Mouse (Mus musculus): ENCODE measurements around the gene Cyp8b1. TPM values are rescaled to one million over a fixed set of nuclear protein-coding genes. Genes with fewer than 3 reads are reported as not detected.

Gene Cyp8b1
- polyA plus RNA-seq, 1 experiment from 2014 or later: not detected

DNA sequence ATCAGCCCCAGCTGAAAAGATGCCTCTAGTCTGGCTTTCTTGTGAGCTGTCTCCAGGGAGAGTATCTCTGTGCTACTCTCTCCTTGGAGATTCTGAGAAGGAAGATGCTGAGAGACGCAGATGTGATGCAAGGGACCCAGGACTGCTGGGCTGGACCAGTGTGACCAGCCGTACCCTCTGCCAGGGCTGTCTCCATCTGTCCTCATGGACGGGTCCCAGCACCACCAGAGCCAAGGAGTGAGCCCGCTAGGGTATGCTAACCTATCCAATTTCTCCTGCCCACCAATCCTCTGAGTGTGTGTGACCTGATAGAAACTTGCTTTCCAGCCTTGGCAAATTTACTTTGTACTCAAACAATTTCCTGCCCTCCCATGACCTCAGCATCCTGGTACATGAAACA lies 3.3 kb downstream of the Cyp8b1 start:
- H3K4me2 ChIP-seq (replicated peaks): no peak overlapping the region
- H3K9ac ChIP-seq (replicated peaks): no peak overlapping the region
- H3K27ac ChIP-seq: no peak overlapping the region
- H3K36me3 ChIP-seq: no peaks in the 10 kb centered on the region
- no peak overlapping the region for H3K4me3 ChIP-seq (replicated peaks)
- no peak for ATAC-seq
- 82% methylated on average over 4 of the region's 4 CpGs for WGBS
- no peaks in the 10 kb centered on the region for H3K27me3 ChIP-seq
- H3K9me3 ChIP-seq: no peaks in the 10 kb centered on the region
- no peaks in the 10 kb centered on the region for H3K4me1 ChIP-seq (replicated peaks)

GRCm38 (mm10) chr9:121911196-121911595 lies 4.9 kb downstream of the Cyp8b1 start:
- ATAC-seq: no peak
- no peaks in the 10 kb centered on the region for H3K9me3 ChIP-seq
- no peak overlapping the region for H3K9ac ChIP-seq (replicated peaks)
- H3K27ac ChIP-seq: no peak overlapping the region
- 90% methylated on average over 7 of the region's 7 CpGs for WGBS
- no peak overlapping the region for H3K4me2 ChIP-seq (replicated peaks)
- no peak overlapping the region for H3K4me3 ChIP-seq (replicated peaks)
- H3K4me1 ChIP-seq (replicated peaks): no peaks in the 10 kb centered on the region
- no peaks in the 10 kb centered on the region for H3K27me3 ChIP-seq
- no peaks in the 10 kb centered on the region for H3K36me3 ChIP-seq

DNA sequence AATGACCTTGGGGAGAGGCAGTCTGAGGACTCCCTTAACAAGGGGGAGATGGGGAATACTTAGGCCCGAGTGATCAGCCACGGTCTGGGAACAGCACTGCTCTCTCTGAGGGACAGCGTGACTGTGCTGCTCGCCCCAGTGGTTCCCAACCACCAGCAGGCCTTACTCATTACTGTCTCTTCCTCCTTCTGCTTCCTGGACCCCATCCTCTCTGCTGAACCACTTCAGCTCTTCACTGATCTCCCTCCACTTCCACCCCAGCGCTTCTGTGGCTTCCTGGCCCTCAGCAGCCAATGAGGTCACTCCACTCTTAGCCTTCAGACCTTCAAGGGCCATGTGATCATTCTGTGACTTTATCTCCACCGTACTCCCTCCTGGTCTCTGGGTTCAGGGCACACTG lies 6.5 kb downstream of the Cyp8b1 start:
- no peak overlapping the region for H3K4me2 ChIP-seq (replicated peaks)
- H3K27ac ChIP-seq: no peak overlapping the region
- no peaks in the 10 kb centered on the region for H3K4me1 ChIP-seq (replicated peaks)
- no peak for ATAC-seq
- no peak overlapping the region for H3K4me3 ChIP-seq (replicated peaks)
- 86% methylated on average over 6 of the region's 6 CpGs for WGBS
- H3K27me3 ChIP-seq: no peaks in the 10 kb centered on the region
- H3K9me3 ChIP-seq: no peaks in the 10 kb centered on the region
- H3K36me3 ChIP-seq: no peaks in the 10 kb centered on the region
- no peak overlapping the region for H3K9ac ChIP-seq (replicated peaks)

- ATAC-seq: no peak
- WGBS: 90% methylated on average over 17 of the region's 17 CpGs
- Histone ChIP-seq H3K9ac (replicated peaks) (no peak overlapping the region), H3K9me3 (no peaks in the 10 kb centered on the region), H3K4me2 (replicated peaks) (no peak overlapping the region), H3K4me1 (replicated peaks) (no peaks in the 10 kb centered on the region), H3K36me3 (no peaks in the 10 kb centered on the region), H3K4me3 (replicated peaks) (no peak overlapping the region), H3K27ac (no peak overlapping the region), H3K27me3 (no peaks in the 10 kb centered on the region)
Observed at GRCm38 (mm10) chr9:121908321-121908720, 7.8 kb downstream of the Cyp8b1 start.

- H3K9ac ChIP-seq (replicated peaks): no peak overlapping the region
- H3K9me3 ChIP-seq: no peaks in the 10 kb centered on the region
- no peak overlapping the region for H3K27ac ChIP-seq
- WGBS: 75% methylated on average over 10 of the region's 10 CpGs
- no peak overlapping the region for H3K4me2 ChIP-seq (replicated peaks)
- no peak for ATAC-seq
- H3K27me3 ChIP-seq: no peaks in the 10 kb centered on the region
- H3K4me3 ChIP-seq (replicated peaks): no peak overlapping the region
- no peaks in the 10 kb centered on the region for H3K36me3 ChIP-seq
- H3K4me1 ChIP-seq (replicated peaks): no peaks in the 10 kb centered on the region
Observed at GRCm38 (mm10) chr9:121907356-121908070, 8.6 kb downstream of the Cyp8b1 start.

GRCm38 (mm10) chr9:121906456-121906855 lies 9.6 kb downstream of the Cyp8b1 start:
- ATAC-seq: no peak
- H3K4me3 ChIP-seq (replicated peaks): no peak overlapping the region
- no peak overlapping the region for H3K27ac ChIP-seq
- H3K9me3 ChIP-seq: no peaks in the 10 kb centered on the region
- no peaks in the 10 kb centered on the region for H3K4me1 ChIP-seq (replicated peaks)
- H3K36me3 ChIP-seq: no peaks in the 10 kb centered on the region
- WGBS: 88% methylated on average over 5 of the region's 5 CpGs
- no peaks in the 10 kb centered on the region for H3K27me3 ChIP-seq
- no peak overlapping the region for H3K4me2 ChIP-seq (replicated peaks)
- H3K9ac ChIP-seq (replicated peaks): no peak overlapping the region

- Histone ChIP-seq H3K4me1 (replicated peaks) (no peaks in the 10 kb centered on the region), H3K4me2 (replicated peaks) (no peak overlapping the region), H3K27ac (no peak overlapping the region), H3K9me3 (no peaks in the 10 kb centered on the region), H3K9ac (replicated peaks) (no peak overlapping the region), H3K4me3 (replicated peaks) (no peak overlapping the region), H3K36me3 (no peaks in the 10 kb centered on the region), H3K27me3 (no peaks in the 10 kb centered on the region)
- 81% methylated on average over 4 of the region's 4 CpGs for WGBS
- no peak for ATAC-seq
Observed at GRCm38 (mm10) chr9:121905556-121906185, 10.4 kb downstream of the Cyp8b1 start.

GRCm38 (mm10) chr9:121904946-121905345 lies 11.2 kb downstream of the Cyp8b1 start:
- 90% methylated on average over 7 of the region's 7 CpGs for WGBS
- ATAC-seq: no peak
- H3K4me2 ChIP-seq (replicated peaks): no peak overlapping the region
- H3K27me3 ChIP-seq: no peaks in the 10 kb centered on the region
- H3K9me3 ChIP-seq: no peaks in the 10 kb centered on the region
- H3K36me3 ChIP-seq: no peaks in the 10 kb centered on the region
- no peaks in the 10 kb centered on the region for H3K4me1 ChIP-seq (replicated peaks)
- H3K4me3 ChIP-seq (replicated peaks): no peak overlapping the region
- H3K9ac ChIP-seq (replicated peaks): no peak overlapping the region
- H3K27ac ChIP-seq: no peak overlapping the region

DNA sequence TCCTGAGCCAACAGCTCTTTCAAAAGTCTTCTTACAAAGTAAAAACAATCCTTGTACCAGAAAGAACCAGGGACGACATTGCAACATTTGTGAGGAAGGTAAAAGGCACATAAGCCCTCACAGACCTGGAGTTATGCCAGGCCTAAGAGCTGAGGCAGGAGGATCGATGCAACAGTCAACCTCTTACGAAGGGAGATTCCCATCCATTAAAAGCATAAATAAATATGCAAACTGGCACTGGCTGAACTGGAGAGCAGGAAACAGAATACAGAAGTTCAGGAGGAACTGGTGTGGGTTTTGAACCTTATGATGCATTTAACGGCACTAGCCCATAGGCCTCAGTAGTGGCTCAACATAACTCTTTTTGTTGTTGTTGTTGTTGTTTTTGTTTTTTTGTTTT lies 11.8 kb downstream of the Cyp8b1 start:
- Histone ChIP-seq H3K36me3 (no peaks in the 10 kb centered on the region), H3K4me1 (replicated peaks) (no peaks in the 10 kb centered on the region), H3K27me3 (no peaks in the 10 kb centered on the region), H3K9me3 (no peaks in the 10 kb centered on the region), H3K27ac (no peak overlapping the region), H3K9ac (replicated peaks) (no peak overlapping the region), H3K4me2 (replicated peaks) (no peak overlapping the region), H3K4me3 (replicated peaks) (no peak overlapping the region)
- 93% methylated on average over 4 of the region's 4 CpGs for WGBS
- ATAC-seq: no peak

DNA sequence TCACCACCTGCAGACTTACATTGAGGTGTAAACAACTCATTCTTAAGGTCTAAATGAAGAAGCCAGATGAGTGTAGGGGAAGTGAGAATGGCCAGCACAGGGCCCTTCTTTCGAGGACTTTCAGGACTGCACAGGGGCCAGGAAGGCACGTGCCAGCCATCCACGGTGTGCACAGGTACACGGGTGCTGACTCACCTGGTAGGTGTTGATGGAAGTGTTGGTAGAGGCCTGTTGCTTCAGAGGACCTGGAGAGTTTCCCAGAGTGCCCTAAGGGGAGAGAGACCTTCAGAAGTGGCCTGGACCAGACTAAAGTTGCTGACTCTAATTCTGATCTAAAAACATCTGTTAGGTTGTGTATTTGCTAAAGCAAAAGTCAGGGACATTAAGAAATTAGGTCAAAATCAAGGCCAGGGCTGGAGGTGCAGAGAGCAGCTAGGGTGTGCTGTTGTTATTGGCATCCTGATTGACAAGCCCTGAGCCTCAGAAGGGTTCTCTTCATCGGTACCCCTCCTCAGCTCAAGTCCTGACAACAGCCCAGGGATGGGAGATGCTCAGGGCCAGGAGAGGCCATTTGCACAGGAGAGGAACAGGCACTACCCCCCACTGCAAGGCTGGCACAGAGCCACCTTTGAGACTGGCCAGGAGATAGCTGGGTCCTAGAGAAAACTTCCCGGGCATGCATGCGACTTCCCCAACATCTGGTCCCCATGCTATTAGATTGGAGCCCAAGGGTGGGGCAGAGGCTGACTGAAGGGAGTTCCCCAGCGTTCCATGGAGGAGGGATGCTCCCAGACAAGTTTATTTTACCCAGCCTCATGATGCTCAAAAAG lies 12.4 kb downstream of the Cyp8b1 start:
- Histone ChIP-seq H3K4me3 (replicated peaks) (no peak overlapping the region), H3K27me3 (no peaks in the 10 kb centered on the region), H3K4me1 (replicated peaks) (no peaks in the 10 kb centered on the region), H3K9ac (replicated peaks) (no peak overlapping the region), H3K27ac (no peak overlapping the region), H3K36me3 (no peaks in the 10 kb centered on the region), H3K4me2 (replicated peaks) (no peak overlapping the region), H3K9me3 (no peaks in the 10 kb centered on the region)
- ATAC-seq: no peak
- 77% methylated on average over 8 of the region's 8 CpGs for WGBS

DNA sequence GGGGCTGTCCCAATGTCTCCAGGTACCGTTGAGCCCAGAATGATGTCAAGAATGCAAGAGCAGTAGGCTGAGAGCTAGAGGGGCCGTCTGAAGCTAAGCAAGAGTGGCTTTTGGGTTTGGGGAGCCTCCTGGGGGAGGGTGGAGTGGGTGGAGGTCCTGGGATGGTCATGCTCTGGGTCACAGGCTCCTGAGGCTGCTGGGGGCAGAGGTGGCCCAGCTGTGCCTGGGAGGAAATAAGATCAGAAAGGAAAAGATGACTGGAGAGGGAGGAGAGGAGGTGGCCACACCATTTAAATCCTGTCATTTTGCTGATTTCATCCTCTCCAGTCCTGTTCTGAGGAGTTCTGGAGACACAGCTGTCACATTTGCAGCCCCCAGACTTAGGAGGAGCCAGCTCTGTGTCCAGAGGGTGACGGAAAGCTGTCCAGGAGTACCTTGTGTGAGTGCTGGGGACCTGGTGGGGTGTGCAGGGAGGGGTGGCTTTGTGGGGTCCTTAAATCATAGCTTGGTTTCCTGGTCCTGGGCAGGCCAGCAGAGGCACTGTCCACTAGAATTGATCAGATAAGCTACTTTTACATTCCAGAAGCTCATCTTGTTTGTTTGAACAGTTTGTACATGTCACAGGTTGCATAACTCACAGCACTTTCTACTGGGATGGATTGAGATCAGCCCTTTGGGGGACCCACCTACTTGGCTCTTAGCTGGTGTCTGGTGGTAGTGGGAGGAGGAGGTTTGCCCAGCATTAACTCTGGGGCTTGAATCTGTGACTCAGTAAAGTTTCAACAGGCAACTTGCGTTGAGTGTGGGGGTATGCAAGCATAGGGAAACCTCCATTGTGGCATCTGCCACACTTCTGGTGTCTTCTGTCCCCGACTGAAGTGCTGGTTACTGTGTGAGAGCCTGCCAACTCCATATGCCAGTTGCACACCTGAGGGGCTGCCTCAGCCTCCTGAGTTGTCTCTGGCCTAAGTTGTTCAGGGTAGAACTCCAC lies 14.1 kb downstream of the Cyp8b1 start:
- WGBS: 76% methylated on average over 5 of the region's 5 CpGs

More for the DNA sequence above, 14.1 kb downstream of the Cyp8b1 start:
- Histone ChIP-seq H3K27ac (no peak overlapping the region), H3K9ac (replicated peaks) (no peak overlapping the region), H3K4me2 (replicated peaks) (no peak overlapping the region), H3K4me3 (replicated peaks) (no peak overlapping the region), H3K4me1 (replicated peaks) (no peaks in the 10 kb centered on the region), H3K36me3 (no peaks in the 10 kb centered on the region), H3K27me3 (no peaks in the 10 kb centered on the region), H3K9me3 (no peaks in the 10 kb centered on the region)
- no peak for ATAC-seq

All from midbrain, embryonic 13.5 days (tissue).